Mouse (Mus musculus) cortical plate, adult 2 months (tissue): ENCODE data around the gene Ddx6.
"Not testable (repeated sequence)": the region's sequence is repeated elsewhere in the genome, so short reads cannot be mapped to it uniquely, and the experiment has no call there.

Experiments
- CTCF ChIP-seq: fragments of 200-500 bp; IDR thresholded peaks from 2 replicates; pipeline ENCODE4 v1.5.1; 2011; ENCODE audit warnings: mild to moderate bottlenecking, control low read depth, low read length; ENCODE audit not compliant: insufficient read depth; ENCODE audit errors: extremely low read depth
- POLR2A ChIP-seq: fragments of 200-500 bp; IDR thresholded peaks from 2 replicates; pipeline ENCODE4 v1.6.1; 2011; ENCODE audit warnings: mild to moderate bottlenecking, low read length, control low read depth; ENCODE audit not compliant: insufficient read depth; ENCODE audit errors: extremely low read depth

GRCm38 (mm10) chr9:44640028-44640427 lies 35.3 kb downstream of the Ddx6 start:
- not testable (repeated sequence) for TF ChIP-seq CTCF, POLR2A
